19 mouse cellular contexts compared by ENCODE assay signal in the genomic region with DNA sequence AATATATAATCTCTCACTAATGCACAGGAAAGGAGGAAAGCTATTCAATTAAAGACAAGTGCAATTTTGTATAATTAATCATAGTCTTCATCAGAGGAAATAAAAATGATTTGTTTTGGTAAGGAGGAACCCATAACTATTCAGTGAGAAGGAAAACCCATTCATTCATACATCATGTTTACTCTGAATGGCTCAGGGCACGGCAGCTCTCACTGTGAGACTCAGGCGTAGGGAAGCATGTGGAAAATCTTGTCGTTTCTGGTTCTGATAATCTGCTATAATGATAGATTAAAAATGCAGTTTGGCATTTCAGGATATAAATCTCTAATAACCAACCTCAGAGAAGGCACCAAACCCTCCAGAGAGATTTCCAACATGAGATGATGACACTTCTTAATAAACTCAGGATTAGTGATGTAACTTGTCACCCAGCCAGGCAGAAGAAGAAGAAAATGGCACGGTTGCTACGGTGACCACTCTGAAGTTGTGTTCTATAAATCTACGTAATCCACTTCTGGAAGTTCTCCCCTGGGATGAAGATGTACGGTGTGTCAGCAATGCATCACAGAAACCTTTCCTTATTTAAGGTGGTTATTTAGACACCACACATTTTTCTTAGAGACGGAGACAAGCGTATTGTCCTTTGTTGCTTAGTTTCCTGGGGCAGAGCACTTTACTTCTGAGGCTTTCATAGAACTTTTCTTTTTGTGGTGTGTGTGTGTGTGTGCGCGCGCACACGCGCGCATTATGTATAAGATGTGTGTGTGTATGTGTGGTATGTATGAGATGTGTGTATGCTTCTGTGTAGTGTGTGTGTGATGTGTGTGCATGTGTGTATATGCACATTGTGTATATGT. TPM values are rescaled to one million over a fixed set of nuclear protein-coding genes. Genes with fewer than 3 reads are reported as not detected.
DNase-seq lines count a peak whose midpoint lies in the region; ATAC-seq lines count a peak whose summit lies in the region.
"Had no signal": no experiment of that assay in that cellular context is flagged by ENCODE, and none has a peak within 500 bp of the region (broad histone marks: within the 10 kb centered on the region; RNA-seq: fewer than 3 reads in every experiment).

No protein-coding gene starts in this region.

- 0 out of 2 replicates have a peak, but pooled peaks have one; percentile 54 for ATAC-seq in hindbrain, embryonic 12.5 days (ENCODE audit: low FRiP score)
- no peak for ATAC-seq in hindbrain, embryonic 11.5 days (ENCODE audit: low FRiP score)
- ATAC-seq in hindbrain, embryonic 14.5 days (ENCODE audit: low FRiP score) = 0 out of 2 replicates have a peak, but pooled peaks have one; percentile 31
- peak; percentile 44; the same call in 1 of the 2 replicates for ATAC-seq in midbrain, embryonic 12.5 days (ENCODE audit: low FRiP score, low read depth)
- peak; percentile 63; the same call in 1 of the 2 replicates for ATAC-seq in neural tube, embryonic 13.5 days (ENCODE audit: low read depth)
- ATAC-seq: intestine, postnatal 0 days; liver, postnatal 0 days had no signal

- H3K36me3 ChIP-seq in hindbrain, embryonic 12.5 days = no peaks in the 10 kb centered on the region
- no peaks in the 10 kb centered on the region for H3K36me3 ChIP-seq in hindbrain, embryonic 11.5 days (ENCODE audit: control insufficient read depth, insufficient read depth, low read length)
- H3K36me3 ChIP-seq in hindbrain, embryonic 14.5 days (replicated peaks; ENCODE audit: control insufficient read depth, insufficient read depth) = no peaks in the 10 kb centered on the region
- H3K36me3 ChIP-seq in midbrain, embryonic 12.5 days = no peaks in the 10 kb centered on the region
- H3K36me3 ChIP-seq in neural tube, embryonic 13.5 days = no peaks in the 10 kb centered on the region
- H3K36me3 ChIP-seq: embryonic facial prominence, embryonic 12.5 days; heart, embryonic 15.5 days had no signal

- no peak overlapping the region for H3K4me2 ChIP-seq in hindbrain, embryonic 12.5 days (replicated peaks)
- no peak overlapping the region for H3K4me2 ChIP-seq in hindbrain, embryonic 11.5 days (replicated peaks; ENCODE audit: low read depth, low read length)
- H3K4me2 ChIP-seq in hindbrain, embryonic 14.5 days (replicated peaks) = no peak overlapping the region
- H3K4me2 ChIP-seq in midbrain, embryonic 12.5 days (replicated peaks) = no peak overlapping the region
- no peak overlapping the region for H3K4me2 ChIP-seq in neural tube, embryonic 13.5 days
- H3K4me2 ChIP-seq: embryonic facial prominence, embryonic 12.5 days; heart, embryonic 15.5 days had no signal

- H3K9ac ChIP-seq in hindbrain, embryonic 12.5 days = no peak overlapping the region
- H3K9ac ChIP-seq in hindbrain, embryonic 11.5 days (ENCODE audit: low read depth, low read length) = no peak overlapping the region
- no peak overlapping the region for H3K9ac ChIP-seq in hindbrain, embryonic 14.5 days
- H3K9ac ChIP-seq in midbrain, embryonic 12.5 days (replicated peaks) = no peak overlapping the region
- no peak overlapping the region for H3K9ac ChIP-seq in neural tube, embryonic 13.5 days
- H3K9ac ChIP-seq: embryonic facial prominence, embryonic 12.5 days; heart, embryonic 15.5 days; liver, postnatal 0 days had no signal

- H3K27ac ChIP-seq in hindbrain, embryonic 12.5 days = no peak overlapping the region
- H3K27ac ChIP-seq in hindbrain, embryonic 11.5 days (ENCODE audit: low read depth, low read length) = no peak overlapping the region
- 0 out of 2 replicates have a peak overlapping the region, but pooled peaks have one; percentile 28 for H3K27ac ChIP-seq in hindbrain, embryonic 14.5 days
- no peak overlapping the region for H3K27ac ChIP-seq in midbrain, embryonic 12.5 days (replicated peaks)
- H3K27ac ChIP-seq in neural tube, embryonic 13.5 days (replicated peaks) = 0 out of 2 replicates have a peak overlapping the region, but pooled peaks have one; percentile 15
- H3K27ac ChIP-seq: embryonic facial prominence, embryonic 12.5 days; heart, embryonic 15.5 days had no signal

- no peak overlapping the region for H3K4me3 ChIP-seq in hindbrain, embryonic 12.5 days
- H3K4me3 ChIP-seq in hindbrain, embryonic 11.5 days (ENCODE audit: low read depth, low read length) = no peak overlapping the region
- H3K4me3 ChIP-seq in hindbrain, embryonic 14.5 days (replicated peaks; ENCODE audit: low read length) = no peak overlapping the region
- H3K4me3 ChIP-seq in midbrain, embryonic 12.5 days = no peak overlapping the region
- H3K4me3 ChIP-seq in neural tube, embryonic 13.5 days = no peak overlapping the region
- H3K4me3 ChIP-seq: embryonic facial prominence, embryonic 12.5 days; erythroblast, embryonic 14.5 days; heart, embryonic 15.5 days had no signal

- no peaks in the 10 kb centered on the region for H3K27me3 ChIP-seq in hindbrain, embryonic 12.5 days
- no peaks in the 10 kb centered on the region for H3K27me3 ChIP-seq in hindbrain, embryonic 11.5 days (ENCODE audit: control insufficient read depth, insufficient read depth, low read length)
- no peaks in the 10 kb centered on the region for H3K27me3 ChIP-seq in hindbrain, embryonic 14.5 days (ENCODE audit: control insufficient read depth, insufficient read depth, low read length)
- H3K27me3 ChIP-seq in midbrain, embryonic 12.5 days = no peaks in the 10 kb centered on the region; the same call in 1 of the 2 replicates
- H3K27me3 ChIP-seq in neural tube, embryonic 13.5 days = no peaks in the 10 kb centered on the region
- H3K27me3 ChIP-seq: embryonic facial prominence, embryonic 12.5 days; heart, embryonic 15.5 days had no signal

- no peaks in the 10 kb centered on the region for H3K9me3 ChIP-seq in hindbrain, embryonic 12.5 days (replicated peaks)
- no peaks in the 10 kb centered on the region for H3K9me3 ChIP-seq in hindbrain, embryonic 11.5 days (ENCODE audit: control insufficient read depth, low read length)
- no peaks in the 10 kb centered on the region for H3K9me3 ChIP-seq in hindbrain, embryonic 14.5 days (ENCODE audit: control insufficient read depth, low read length)
- no peaks in the 10 kb centered on the region for H3K9me3 ChIP-seq in midbrain, embryonic 12.5 days
- H3K9me3 ChIP-seq in neural tube, embryonic 13.5 days = no peaks in the 10 kb centered on the region
- H3K9me3 ChIP-seq: embryonic facial prominence, embryonic 12.5 days; heart, embryonic 15.5 days had no signal

- H3K4me1 ChIP-seq in hindbrain, embryonic 12.5 days = no peaks in the 10 kb centered on the region
- H3K4me1 ChIP-seq in hindbrain, embryonic 11.5 days (replicated peaks; ENCODE audit: control insufficient read depth, insufficient read depth, low read length) = no peaks in the 10 kb centered on the region
- H3K4me1 ChIP-seq in hindbrain, embryonic 14.5 days (replicated peaks; ENCODE audit: control insufficient read depth, insufficient read depth, low read length) = peaks cover 15% of the 10 kb centered on the region
- peaks cover 14% of the 10 kb centered on the region for H3K4me1 ChIP-seq in midbrain, embryonic 12.5 days
- peaks cover 12% of the 10 kb centered on the region for H3K4me1 ChIP-seq in neural tube, embryonic 13.5 days (replicated peaks)
- H3K4me1 ChIP-seq: embryonic facial prominence, embryonic 12.5 days; heart, embryonic 15.5 days had no signal

- WGBS in hindbrain, embryonic 12.5 days = 79% methylated on average over 15 of the region's 15 CpGs
- 85% methylated on average over 15 of the region's 15 CpGs for WGBS in hindbrain, embryonic 11.5 days
- 65% methylated on average over 15 of the region's 15 CpGs for WGBS in hindbrain, embryonic 14.5 days
- WGBS in midbrain, embryonic 12.5 days = 77% methylated on average over 15 of the region's 15 CpGs
- 66% methylated on average over 15 of the region's 15 CpGs for WGBS in neural tube, embryonic 13.5 days

- no peak for DNase-seq in hindbrain, embryonic 11.5 days (ENCODE audit: low spot score)
- no peak for DNase-seq in hindbrain, embryonic 14.5 days (ENCODE audit: low spot score)
- no peak for DNase-seq in cerebellum, postnatal 25 days
- DNase-seq in kidney, postnatal 4 days = no peak
- DNase-seq: adrenal gland, adult 2 months; cerebellum, adult 8-10 months; gastrocnemius, postnatal 25 days; layer of hippocampus, postnatal 36 days; liver, postnatal 0 days; lung, postnatal 10 days; right cerebral cortex, adult 18-20 months; thymus, postnatal 14 days had no signal

RNA-seq across cellular contexts. Expression of gene Cbr4, which starts 20.6 kb away (rescaled TPM):
- polyA plus RNA-seq in hindbrain, embryonic 12.5 days (2016; fragmentation: Nextera tagmentation; extraction: Ambion mirVana) = 23.5 and 27.7 TPM in 2 replicates
- 29.8 and 31.8 TPM in 2 replicates for polyA plus RNA-seq in hindbrain, embryonic 11.5 days (2014; fragmentation: Nextera tagmentation; extraction: Ambion mirVana)
- 16.0 and 22.4 TPM in 2 replicates for polyA plus RNA-seq in hindbrain, embryonic 14.5 days (2014; fragmentation: Nextera tagmentation; extraction: Ambion mirVana)
- 25.4 and 26.7 TPM in 2 replicates for polyA plus RNA-seq in midbrain, embryonic 12.5 days (2016; fragmentation: Nextera tagmentation; extraction: Ambion mirVana)
- polyA plus RNA-seq in neural tube, embryonic 13.5 days (2015; fragmentation: Nextera tagmentation; extraction: Ambion mirVana) = 21.7 and 23.1 TPM in 2 replicates

Comparison
In these comparisons a context has a peak if more than half of its experiments do, and no peak if none do; other contexts are left out.
1. H3K27ac ChIP-seq: peak in hindbrain, embryonic 14.5 days (single experiment) and neural tube, embryonic 13.5 days (single experiment); none in hindbrain, embryonic 12.5 days (single experiment), hindbrain, embryonic 11.5 days (single experiment) and midbrain, embryonic 12.5 days (single experiment).